Mouse (Mus musculus) thymus, postnatal 0 days (tissue): ENCODE data around the gene Gm5152. TPM values are rescaled to one million over a fixed set of nuclear protein-coding genes. Genes with fewer than 3 reads are reported as not detected.
"Not testable (repeated sequence)": the region's sequence is repeated elsewhere in the genome, so short reads cannot be mapped to it uniquely, and the experiment has no call there.

ENCODE experiments used
- DNase-seq: peaks from one replicate; pipeline ENCODE4 v3.0.0-alpha.2; 2015; ENCODE audit warnings: low spot score
- polyA plus RNA-seq: library from polyadenylated mRNA; unstranded; fragments of >200 nt; fragmentation: Nextera tagmentation; extraction: Ambion mirVana; gene quantifications from 2 replicates; pipeline ENCODE4 v1.2.1, GENCODE M21; 2015

Gene Gm5152
- not detected in 2 replicates for polyA plus RNA-seq

- DNase-seq = not testable (repeated sequence)
These were observed at the start of gene Gm5152 for GRCm38 (mm10) chr5:10246426-10246825. Gene Gm5152 (minus strand): TSS chr5:10246526.

GRCm38 (mm10) chr5:10254768-10255167, 8.4 kb upstream of the Gm5152 start:
- not testable (repeated sequence) for DNase-seq

GRCm38 (mm10) chr5:10245770-10246169, 556 bp downstream of the Gm5152 start:
- not testable (repeated sequence) for DNase-seq

GRCm38 (mm10) chr5:10240436-10240835, 5.9 kb downstream of the Gm5152 start:
- not testable (repeated sequence) for DNase-seq

GRCm38 (mm10) chr5:10220317-10220716, 26.0 kb downstream of the Gm5152 start:
- no peak for DNase-seq

GRCm38 (mm10) chr5:10203067-10203466, 43.3 kb downstream of the Gm5152 start:
- DNase-seq = no peak

- DNase-seq = no peak
These were observed 49.4 kb downstream of the Gm5152 start for GRCm38 (mm10) chr5:10196880-10197279.
